Mouse (Mus musculus): ENCODE results near the gene Ugt1a9.
"Not testable (repeated sequence)": the region's sequence is repeated elsewhere in the genome, so short reads cannot be mapped to it uniquely, and the experiment has no call there.

Ugt1a9 gene

DNA sequence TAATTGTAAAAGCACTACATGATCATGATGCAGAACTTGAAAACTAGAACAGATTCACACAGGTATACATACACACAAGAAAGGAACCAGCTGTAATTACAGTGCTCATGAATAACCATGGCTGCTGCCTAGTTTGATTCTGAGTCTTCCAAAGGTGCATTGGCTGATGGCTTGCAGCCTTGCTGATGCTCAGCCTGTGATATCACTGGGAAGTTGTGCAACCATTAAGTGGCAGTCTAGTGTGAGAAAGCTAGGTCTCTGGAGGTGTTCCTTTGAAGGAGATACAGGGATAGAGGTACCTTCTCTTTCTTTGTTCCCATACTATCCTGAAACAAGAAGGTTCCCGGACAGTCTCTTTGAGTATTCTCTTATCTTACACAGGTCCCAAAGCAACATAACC is 148.5 kb downstream of the Ugt1a9 start:
- no peak for DNase-seq (ENCODE audit: low spot score in 2 of 2)

GRCm38 (mm10) chr1:88220336-88220735 is 149.7 kb downstream of the Ugt1a9 start:
- DNase-seq (ENCODE audit: low spot score in 2 of 2): peak in 1 of 2 experiments; percentile 20

GRCm38 (mm10) chr1:88222216-88222615 is 151.6 kb downstream of the Ugt1a9 start:
- no peak for DNase-seq (ENCODE audit: low spot score in 2 of 2)

GRCm38 (mm10) chr1:88223011-88223515 is 152.5 kb downstream of the Ugt1a9 start:
- peak in 1 of 2 experiments; percentile 8 for DNase-seq (ENCODE audit: low spot score in 2 of 2)

GRCm38 (mm10) chr1:88223591-88223990 is 153.0 kb downstream of the Ugt1a9 start:
- DNase-seq (ENCODE audit: low spot score in 2 of 2): peak in 1 of 2 experiments; percentile 10

- peak in 1 of 2 experiments; percentile 77 for DNase-seq (ENCODE audit: low spot score in 2 of 2)
Observed at GRCm38 (mm10) chr1:88224029-88224776, 153.6 kb downstream of the Ugt1a9 start.

DNA sequence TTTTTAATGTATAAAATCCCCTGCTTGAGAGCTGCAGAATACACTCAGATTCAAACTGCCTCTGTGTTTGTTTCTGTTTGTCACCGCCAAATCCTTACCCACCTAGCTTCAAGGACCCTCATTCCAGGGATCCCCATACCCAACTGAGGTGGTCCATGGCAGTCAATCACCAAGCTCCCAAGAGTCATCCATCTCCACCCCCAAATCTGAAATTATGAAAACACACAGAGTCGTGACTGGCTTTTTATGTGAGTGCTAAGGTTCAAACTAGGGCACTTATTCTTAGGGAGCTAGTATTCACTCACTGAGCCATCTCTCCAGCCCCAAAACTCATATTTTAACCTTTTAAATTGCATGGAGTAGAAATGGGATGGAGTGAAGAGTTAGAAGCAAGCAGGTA is 154.7 kb downstream of the Ugt1a9 start:
- not testable (repeated sequence) for DNase-seq (ENCODE audit: low spot score in 2 of 2)

DNA sequence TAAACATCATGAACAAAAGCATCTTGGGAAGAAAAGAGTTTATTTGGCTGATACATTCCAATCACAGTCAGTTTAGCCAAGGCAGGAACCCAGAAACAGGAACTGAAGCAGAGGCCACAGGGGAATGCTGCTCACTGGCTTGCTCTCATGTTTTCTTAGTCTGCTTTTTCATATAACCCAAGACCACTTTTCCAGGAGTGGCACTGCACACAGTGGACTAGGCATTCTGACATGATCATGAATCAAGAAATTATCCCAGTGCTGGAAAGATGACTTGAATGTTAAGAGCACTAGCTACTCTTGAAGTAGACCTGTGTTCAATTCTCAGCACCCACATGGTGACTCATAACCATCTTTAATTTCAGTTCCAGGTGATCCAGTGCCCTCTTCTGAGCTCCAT is 155.1 kb downstream of the Ugt1a9 start:
- DNase-seq (ENCODE audit: low spot score in 2 of 2): no peak

GRCm38 (mm10) chr1:88226670-88227379 is 156.2 kb downstream of the Ugt1a9 start, which contains the start of gene Mroh2a:
Gene Mroh2a (plus strand): TSS chr1:88226986.
- DNase-seq (ENCODE audit: low spot score in 2 of 2): peak in 1 of 2 experiments; percentile 11

DNA sequence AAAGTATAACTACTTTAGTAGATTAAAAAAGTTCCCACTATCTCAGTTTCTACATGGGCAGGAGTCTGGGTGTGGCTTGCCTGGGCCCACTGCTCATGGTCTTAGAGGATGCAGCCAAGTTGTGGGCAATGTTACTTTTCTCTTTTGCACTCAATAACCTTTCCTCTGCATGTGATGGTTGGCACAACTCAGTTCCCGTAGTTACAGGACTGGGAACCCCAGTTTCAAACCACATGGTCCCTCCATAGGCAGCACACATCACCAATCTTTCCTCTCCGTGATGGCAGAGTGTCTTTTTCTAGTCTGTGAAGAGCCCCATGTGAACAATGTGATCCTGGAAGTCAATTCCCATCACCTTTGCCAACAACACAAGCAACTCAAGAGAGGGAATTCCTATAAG is 156.9 kb downstream of the Ugt1a9 start:
- no peak for DNase-seq (ENCODE audit: low spot score in 2 of 2)

DNA sequence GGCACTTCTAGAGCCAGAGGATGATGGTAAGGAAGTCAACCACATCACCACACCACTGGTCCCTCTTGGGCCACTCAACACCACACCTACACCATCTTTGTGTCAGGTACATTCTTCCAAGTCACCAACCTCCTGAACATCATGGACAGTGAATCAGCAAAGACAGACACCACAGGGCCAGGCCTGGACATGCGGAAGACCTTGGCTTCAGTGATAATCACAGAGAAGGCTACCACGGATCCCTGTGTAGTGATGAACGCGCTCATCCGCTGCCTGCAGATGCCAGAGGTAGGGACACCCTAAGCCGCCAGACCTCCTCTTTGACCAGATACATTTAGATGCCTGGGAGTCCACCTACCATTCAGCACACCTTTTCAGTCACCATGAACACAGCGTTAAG is 157.5 kb downstream of the Ugt1a9 start:
- peak in 1 of 2 experiments; percentile 18 for DNase-seq (ENCODE audit: low spot score in 2 of 2)

DNA sequence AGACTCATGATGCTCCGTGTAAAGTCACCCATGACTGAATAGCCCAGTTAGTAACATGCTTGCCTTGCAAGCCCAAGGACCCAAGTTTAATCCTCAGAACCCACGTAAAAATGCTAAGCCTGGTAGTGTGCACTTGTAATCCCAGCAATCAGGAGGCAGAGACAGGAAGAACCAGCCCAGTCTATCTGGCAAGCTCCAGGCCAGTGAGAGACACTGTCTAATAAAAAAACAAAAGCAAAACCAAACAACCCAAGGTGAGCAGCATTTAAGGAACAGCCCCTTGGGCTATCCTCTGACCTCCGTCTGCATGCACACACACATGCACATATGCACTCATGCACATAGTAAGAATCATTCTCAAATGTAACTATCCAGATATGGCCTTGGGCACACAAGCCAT is 159.0 kb downstream of the Ugt1a9 start:
- no peak for DNase-seq (ENCODE audit: low spot score in 2 of 2)

DNA sequence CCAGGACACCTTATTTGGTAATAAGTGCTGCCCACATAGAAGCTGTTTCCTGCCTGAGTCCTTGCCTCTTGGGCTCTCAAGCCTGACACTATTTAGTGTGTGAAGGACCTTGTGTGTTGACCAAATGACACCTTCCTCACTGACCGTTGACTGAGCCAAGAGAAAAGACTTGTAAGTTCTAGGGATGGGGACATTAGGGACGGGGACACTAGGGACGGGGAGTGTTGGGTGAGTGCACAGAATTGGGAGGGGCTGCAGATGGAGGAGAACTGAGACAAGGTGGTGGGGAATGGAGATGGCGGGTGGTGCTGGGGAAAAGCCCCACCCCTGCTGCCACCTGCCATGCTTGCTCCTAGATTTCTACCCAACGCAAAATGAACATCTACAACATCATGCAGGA is 159.4 kb downstream of the Ugt1a9 start:
- DNase-seq (ENCODE audit: low spot score in 2 of 2): peak in 1 of 2 experiments; percentile 23

GRCm38 (mm10) chr1:88230421-88230820 is 159.8 kb downstream of the Ugt1a9 start:
- peak in 1 of 2 experiments; percentile 6 for DNase-seq (ENCODE audit: low spot score in 2 of 2)

- no peak for DNase-seq (ENCODE audit: low spot score in 2 of 2)
Observed at GRCm38 (mm10) chr1:88230981-88231802, 160.6 kb downstream of the Ugt1a9 start.

DNA sequence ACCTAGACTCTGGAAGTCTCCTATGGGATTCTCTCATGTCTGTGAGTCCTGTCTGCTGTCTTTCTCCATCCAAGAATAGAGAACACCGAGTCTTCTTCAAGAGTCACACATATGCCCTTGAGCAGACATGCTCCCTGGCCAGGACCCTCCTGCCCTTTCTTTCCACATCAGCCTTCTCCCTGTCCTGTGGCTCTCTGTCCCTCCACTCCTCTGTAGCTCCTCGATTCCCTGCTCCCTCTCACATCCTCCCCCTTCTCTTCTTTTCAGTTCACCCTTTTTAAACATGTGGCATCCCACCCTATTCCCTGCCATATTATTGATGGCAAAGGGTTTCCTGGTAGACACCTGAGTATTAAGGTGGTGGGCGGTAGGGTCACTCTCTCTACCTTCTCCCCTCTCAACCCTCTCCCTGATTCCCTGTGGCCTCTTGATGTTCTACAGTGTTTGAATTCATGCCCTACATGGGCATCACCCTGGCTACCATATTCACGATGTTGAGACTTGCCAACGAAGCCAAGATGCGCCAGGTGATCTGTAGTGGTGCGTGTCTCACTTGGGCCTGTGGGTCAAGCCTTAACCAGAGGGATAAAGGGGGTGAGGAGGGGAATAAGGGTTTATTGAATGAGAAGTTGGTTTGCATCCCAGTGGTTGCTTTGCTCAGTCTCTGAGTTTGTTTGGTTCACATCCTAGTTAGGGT is 161.4 kb downstream of the Ugt1a9 start:
- peak in 1 of 2 experiments; percentile 9 for DNase-seq (ENCODE audit: low spot score in 2 of 2)

GRCm38 (mm10) chr1:88232664-88233380 is 162.2 kb downstream of the Ugt1a9 start:
- no peak for DNase-seq (ENCODE audit: low spot score in 2 of 2)

- DNase-seq (ENCODE audit: low spot score in 2 of 2): no peak
Observed at GRCm38 (mm10) chr1:88233421-88234247, 163.0 kb downstream of the Ugt1a9 start.

DNA sequence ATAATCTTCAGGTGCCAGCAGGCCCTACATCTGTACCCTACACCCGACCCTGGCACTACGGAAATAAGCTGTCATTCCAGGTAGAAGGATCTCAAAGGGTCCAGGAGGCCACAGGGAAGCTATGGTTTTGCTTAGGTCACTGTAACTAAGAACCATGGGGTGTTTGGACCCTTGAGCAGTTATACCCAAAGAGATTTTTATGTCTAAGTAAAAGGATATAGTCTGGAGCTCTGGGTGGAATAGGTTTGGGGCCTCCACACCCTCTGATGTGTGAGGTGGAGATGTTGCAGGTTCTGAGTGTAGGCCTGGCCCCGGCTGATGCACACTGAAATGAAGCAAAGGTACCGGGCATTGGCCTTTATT is 163.6 kb downstream of the Ugt1a9 start:
- DNase-seq (ENCODE audit: low spot score in 2 of 2): no peak

- no peak for DNase-seq (ENCODE audit: low spot score in 2 of 2)
Observed at GRCm38 (mm10) chr1:88234646-88235045, 164.0 kb downstream of the Ugt1a9 start.

Measured in urinary bladder, adult 18-20 months (tissue).